Mouse (Mus musculus): ENCODE results near the gene D10Wsu102e. TPM values are rescaled to one million over a fixed set of nuclear protein-coding genes. Genes with fewer than 3 reads are reported as not detected.

D10Wsu102e gene
- polyA plus RNA-seq, 1 experiment from 2014 or later, result 0.80 TPM

DNA sequence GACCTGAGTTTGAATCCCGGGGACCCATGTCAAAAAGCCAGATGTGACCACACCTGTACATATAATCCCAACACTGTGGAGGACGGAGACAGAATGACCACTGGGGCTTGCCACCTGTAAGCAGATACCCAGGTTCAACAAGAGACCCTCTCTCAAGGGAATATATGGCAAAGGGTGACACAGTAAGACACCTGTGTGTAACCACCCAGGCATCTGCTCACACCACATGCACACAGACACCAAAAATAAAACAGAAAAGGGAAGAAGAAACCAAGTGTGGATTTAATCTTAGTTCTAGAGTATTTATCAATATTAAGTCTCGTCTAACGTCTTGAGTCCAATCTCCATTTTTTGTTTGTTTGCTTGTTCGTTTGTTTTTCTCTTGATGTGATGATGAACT lies 28.2 kb upstream of the D10Wsu102e start:
- 96% methylated on average over 5 of the region's 5 CpGs for WGBS

DNA sequence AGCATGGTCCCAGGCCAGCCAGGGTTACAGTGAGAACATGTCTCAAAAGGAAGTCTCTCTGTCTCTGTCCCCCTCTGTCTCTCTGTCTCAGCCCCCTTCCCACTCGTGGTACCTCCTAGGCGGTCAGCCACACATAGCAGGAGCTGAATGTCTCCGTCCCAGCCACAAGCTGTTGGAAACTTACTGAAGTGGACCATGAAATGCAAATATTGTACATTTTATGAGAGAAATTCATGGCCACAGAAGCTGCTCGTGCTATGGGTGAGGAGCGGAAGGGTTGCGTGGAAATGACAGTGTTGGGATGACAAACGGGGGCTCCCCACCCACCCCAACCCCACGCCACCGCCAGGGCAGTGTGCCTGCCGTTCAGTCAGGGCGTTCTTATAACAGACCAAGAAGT lies 27.4 kb upstream of the D10Wsu102e start:
- H3K9me3 ChIP-seq, result no peaks in the 10 kb centered on the region
- no peaks in the 10 kb centered on the region for H3K36me3 ChIP-seq
- no peak overlapping the region for H3K4me2 ChIP-seq
- peaks cover 9% of the 10 kb centered on the region; the same call in 1 of the 2 replicates for H3K4me1 ChIP-seq (replicated peaks)
- no peak overlapping the region for H3K27ac ChIP-seq (replicated peaks)
- 88% methylated on average over 11 of the region's 11 CpGs for WGBS
- H3K27me3 ChIP-seq, result 0 out of 2 replicates have a peak, but pooled peaks cover 6% of the 10 kb centered on the region
- no peak overlapping the region for H3K9ac ChIP-seq
- H3K4me3 ChIP-seq, result no peak overlapping the region
- no peak for ATAC-seq (ENCODE audit: low FRiP score, low read depth)

More for the DNA sequence above, 28.2 kb upstream of the D10Wsu102e start:
- Histone ChIP-seq H3K36me3 (no peaks in the 10 kb centered on the region), H3K9me3 (no peaks in the 10 kb centered on the region), H3K4me2 (no peak overlapping the region), H3K27me3 (0 out of 2 replicates have a peak, but pooled peaks cover 6% of the 10 kb centered on the region), H3K27ac (replicated peaks) (no peak overlapping the region), H3K4me1 (replicated peaks) (peaks cover 9% of the 10 kb centered on the region; the same call in 1 of the 2 replicates), H3K9ac (no peak overlapping the region), H3K4me3 (no peak overlapping the region)
- no peak for ATAC-seq (ENCODE audit: low FRiP score, low read depth)

DNA sequence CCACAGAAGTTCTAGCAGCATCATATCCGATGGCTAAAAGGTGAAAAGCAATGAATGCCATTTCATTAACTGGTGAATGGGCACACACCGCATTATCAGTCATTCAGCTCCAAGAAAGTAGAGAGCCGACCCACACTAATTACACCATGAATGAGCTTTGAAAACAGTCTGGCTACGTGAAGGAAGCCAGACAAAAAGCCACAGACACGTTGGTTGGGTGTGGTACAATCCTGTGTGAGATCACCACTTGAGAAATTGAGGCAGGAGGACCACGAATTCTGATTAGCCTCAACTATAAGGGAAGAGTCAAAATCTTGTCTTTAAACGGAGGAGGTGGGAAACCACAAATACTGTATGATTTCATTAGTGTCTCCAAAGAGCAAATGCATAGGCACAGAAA lies 23.7 kb upstream of the D10Wsu102e start:
- Histone ChIP-seq H3K9ac (no peak overlapping the region), H3K36me3 (no peaks in the 10 kb centered on the region), H3K9me3 (no peaks in the 10 kb centered on the region), H3K4me2 (peak overlapping the region; percentile 66), H3K27ac (replicated peaks) (no peak overlapping the region), H3K4me1 (replicated peaks) (peaks cover 12% of the 10 kb centered on the region; the same call in 1 of the 2 replicates), H3K4me3 (peak overlapping the region; percentile 90), H3K27me3 (0 out of 2 replicates have a peak, but pooled peaks cover 9% of the 10 kb centered on the region)
- no peak for ATAC-seq (ENCODE audit: low FRiP score, low read depth)
- WGBS, result 22% methylated on average over 7 of the region's 7 CpGs

DNA sequence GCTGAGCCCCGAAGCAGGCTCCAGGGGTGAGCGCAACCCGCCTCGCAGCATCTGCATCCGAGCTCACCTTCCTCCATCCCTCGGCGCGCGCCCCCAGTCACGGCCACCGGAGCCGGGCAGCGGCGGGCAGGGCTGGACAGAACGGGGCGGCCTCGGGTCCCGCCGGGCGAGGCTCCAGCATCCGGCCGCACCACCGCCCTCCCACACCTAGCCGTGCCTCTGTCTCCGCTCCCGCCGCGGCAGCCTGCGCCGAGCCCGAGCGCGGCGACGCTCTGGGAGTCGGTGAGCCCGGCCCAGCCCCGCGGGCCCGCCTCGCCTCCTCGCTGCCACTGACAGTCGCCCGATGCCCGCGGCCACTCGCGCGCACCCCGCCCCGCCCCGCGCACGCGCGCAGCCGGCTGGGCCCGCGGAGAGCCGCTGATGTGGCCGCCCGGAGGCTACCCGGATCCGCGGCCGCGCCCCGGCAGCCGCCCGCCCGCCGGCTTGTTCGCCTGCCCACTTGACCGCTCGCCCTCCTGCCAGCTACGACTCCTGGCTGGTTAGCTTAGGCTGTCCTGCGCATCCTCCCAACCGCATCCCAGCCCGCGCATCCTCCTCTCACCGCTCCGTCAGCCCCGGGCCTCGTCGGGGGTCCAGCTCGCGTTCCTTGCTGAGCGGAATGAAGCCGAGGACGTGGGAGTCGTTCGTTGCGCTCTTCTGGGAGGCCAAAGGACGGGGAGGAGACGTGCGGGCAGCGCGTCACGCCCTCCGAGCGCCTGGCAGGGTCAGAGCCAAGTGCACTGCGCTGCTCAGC lies 22.7 kb upstream of the D10Wsu102e start, which contains the start of gene Slc41a2:
TSS of gene Slc41a2 (minus strand) at position 724 of the 793 bp plus-strand sequence.
- Histone ChIP-seq H3K27me3 (0 out of 2 replicates have a peak, but pooled peaks cover 9% of the 10 kb centered on the region), H3K4me3 (peak within 1 kb of the TSS; percentile 90), H3K4me2 (peak within 1 kb of the TSS; percentile 66), H3K36me3 (no peaks in the 10 kb centered on the region), H3K4me1 (replicated peaks) (peaks cover 12% of the 10 kb centered on the region; the same call in 1 of the 2 replicates), H3K27ac (replicated peaks) (peak within 1 kb of the TSS; percentile 88), H3K9me3 (no peaks in the 10 kb centered on the region), H3K9ac (peak within 1 kb of the TSS; percentile 97)
- peak; percentile 94 for ATAC-seq (ENCODE audit: low FRiP score, low read depth)
- under 1% methylated on average over 72 of the region's 102 CpGs for WGBS

DNA sequence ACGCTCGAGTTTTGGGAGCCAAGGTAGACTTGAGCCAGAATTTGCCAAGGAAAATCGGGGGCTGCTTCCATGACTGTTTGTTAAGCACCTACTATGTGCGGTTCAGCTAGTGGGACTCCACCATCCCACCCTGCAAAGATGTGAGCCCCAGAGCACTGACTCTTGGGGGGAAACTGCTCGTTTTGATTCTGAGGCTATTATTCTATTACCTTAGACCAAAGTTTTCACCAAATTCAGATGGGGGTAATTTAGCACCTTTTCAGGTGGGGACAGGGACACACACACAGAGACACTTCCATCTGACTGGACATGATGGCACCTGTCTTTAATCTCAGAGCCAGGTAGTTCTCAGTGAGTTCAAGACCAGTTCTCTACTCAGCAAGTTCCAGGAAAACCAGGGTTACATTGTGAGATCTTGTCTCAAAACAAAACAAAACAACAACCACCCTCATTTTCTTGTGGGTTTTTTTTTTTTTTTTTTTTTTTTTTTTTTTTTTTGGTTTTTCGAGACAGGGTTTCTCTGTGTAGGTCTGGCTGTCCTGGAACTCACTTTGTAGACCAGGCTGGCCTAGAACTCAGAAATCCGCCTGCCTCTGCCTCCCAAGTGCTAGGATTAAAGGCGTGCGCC lies 21.9 kb upstream of the D10Wsu102e start:
- 48% methylated on average over 8 of the region's 9 CpGs for WGBS
- H3K36me3 ChIP-seq, result no peaks in the 10 kb centered on the region

DNA sequence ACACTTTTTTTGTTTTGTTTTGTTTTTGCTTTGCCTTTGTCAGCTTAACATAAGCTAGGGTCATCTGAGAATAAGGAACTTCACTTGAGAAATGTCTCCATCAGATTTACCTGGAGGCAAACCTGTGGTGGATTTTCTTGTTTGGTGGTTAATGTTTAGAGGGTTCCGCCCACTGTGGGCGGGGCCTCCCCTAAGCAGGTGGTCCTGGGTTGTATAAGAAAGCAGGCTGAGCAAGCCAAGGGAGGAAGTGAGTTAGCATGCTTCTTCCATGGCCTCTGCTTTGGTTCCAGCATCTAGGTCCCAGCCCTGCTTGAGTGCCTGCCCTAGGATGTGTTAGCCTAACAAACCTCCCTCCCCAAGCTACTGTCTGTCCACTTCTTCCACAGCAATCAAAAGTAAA lies 18.8 kb upstream of the D10Wsu102e start:
- Histone ChIP-seq H3K4me3 (no peak overlapping the region), H3K27me3 (0 out of 2 replicates have a peak, but pooled peaks cover 3% of the 10 kb centered on the region), H3K4me2 (no peak overlapping the region), H3K9me3 (no peaks in the 10 kb centered on the region), H3K36me3 (no peaks in the 10 kb centered on the region), H3K9ac (no peak overlapping the region), H3K4me1 (replicated peaks) (peaks cover 6% of the 10 kb centered on the region; the same call in 1 of the 2 replicates), H3K27ac (replicated peaks) (no peak overlapping the region)
- ATAC-seq (ENCODE audit: low FRiP score, low read depth), result no peak
- WGBS, result 49% methylated on average over 2 of the region's 2 CpGs

More for the DNA sequence above, 21.9 kb upstream of the D10Wsu102e start:
- H3K4me3 ChIP-seq, result peak overlapping the region; percentile 90
- no peak for ATAC-seq (ENCODE audit: low FRiP score, low read depth)
- H3K4me2 ChIP-seq, result peak overlapping the region; percentile 66
- peak overlapping the region; percentile 97 for H3K9ac ChIP-seq
- H3K4me1 ChIP-seq (replicated peaks), result peaks cover 12% of the 10 kb centered on the region; the same call in 1 of the 2 replicates
- 0 out of 2 replicates have a peak, but pooled peaks cover 9% of the 10 kb centered on the region for H3K27me3 ChIP-seq
- H3K9me3 ChIP-seq, result no peaks in the 10 kb centered on the region
- H3K27ac ChIP-seq (replicated peaks), result peak overlapping the region; percentile 88

DNA sequence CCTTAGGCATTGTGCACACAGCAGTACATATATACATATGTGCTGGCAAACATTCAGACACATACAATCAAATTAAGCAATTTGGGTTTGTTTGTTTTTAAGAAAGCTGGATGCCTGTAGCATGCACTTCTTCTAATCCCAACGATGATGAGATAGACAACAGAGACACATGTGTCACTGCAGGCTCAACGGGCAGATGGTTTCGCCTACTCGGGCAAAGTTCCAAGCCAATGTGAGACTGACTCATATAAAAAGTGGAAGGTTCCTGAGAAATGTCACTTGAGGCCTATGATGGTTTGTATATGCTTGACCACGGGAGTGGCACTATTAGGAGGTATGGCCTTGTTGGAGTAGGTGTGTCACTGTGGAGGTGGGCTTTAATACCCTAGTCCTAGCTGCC lies 16.9 kb upstream of the D10Wsu102e start:
- Histone ChIP-seq H3K9ac (no peak overlapping the region), H3K27me3 (0 out of 2 replicates have a peak, but pooled peaks cover 3% of the 10 kb centered on the region), H3K27ac (replicated peaks) (no peak overlapping the region), H3K36me3 (no peaks in the 10 kb centered on the region), H3K4me2 (no peak overlapping the region), H3K9me3 (no peaks in the 10 kb centered on the region), H3K4me1 (replicated peaks) (no peaks in the 10 kb centered on the region), H3K4me3 (no peak overlapping the region)
- WGBS, result 87% methylated on average over 5 of the region's 5 CpGs
- ATAC-seq (ENCODE audit: low FRiP score, low read depth), result no peak

DNA sequence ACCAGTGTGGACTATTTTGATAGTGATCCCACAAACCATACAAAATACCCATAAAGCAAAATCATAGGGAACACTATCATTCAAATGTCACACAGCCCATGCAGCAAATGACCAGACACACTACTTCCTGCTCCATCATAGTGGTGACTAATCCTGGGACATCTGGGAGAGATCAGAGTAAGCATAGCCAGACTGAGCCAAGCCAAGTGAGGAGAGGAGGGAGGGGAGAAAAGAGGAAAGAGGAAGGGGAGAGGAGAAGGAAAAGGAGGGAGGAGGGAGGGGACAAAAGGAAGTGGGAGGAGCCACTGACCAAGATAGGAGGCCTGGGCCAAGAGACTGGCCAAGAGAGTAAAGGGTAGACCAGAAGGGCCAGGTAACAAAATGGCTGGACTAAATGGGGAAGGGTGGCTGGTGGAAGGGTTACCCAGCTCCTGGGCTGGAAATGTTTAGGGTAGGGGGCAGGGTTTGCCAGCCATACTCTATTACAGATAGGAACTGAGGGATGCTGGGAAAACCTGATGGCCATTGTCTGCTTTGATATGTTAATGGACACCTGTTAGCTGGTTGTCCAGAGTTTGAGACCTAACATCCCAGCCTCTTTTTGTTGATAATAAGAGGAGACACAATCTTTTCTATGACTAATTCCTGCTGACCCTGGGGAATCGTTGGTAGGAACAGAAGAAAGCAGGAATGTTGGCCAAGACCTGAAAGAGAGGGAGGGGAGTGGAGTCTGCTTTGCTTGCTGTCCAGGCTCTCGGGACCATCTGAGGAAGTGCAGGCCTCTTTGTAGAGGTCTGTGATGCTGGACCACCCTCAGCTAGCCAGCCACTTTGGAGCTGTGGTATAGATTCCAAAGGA lies 16.0 kb upstream of the D10Wsu102e start:
- no peaks in the 10 kb centered on the region for H3K27me3 ChIP-seq
- no peaks in the 10 kb centered on the region for H3K36me3 ChIP-seq
- WGBS, result 52% methylated on average over 2 of the region's 2 CpGs
- H3K27ac ChIP-seq (replicated peaks), result no peak overlapping the region
- no peak for ATAC-seq (ENCODE audit: low FRiP score, low read depth)
- no peaks in the 10 kb centered on the region for H3K4me1 ChIP-seq (replicated peaks)
- H3K4me2 ChIP-seq, result no peak overlapping the region
- H3K9ac ChIP-seq, result no peak overlapping the region
- no peak overlapping the region for H3K4me3 ChIP-seq
- H3K9me3 ChIP-seq, result no peaks in the 10 kb centered on the region

DNA sequence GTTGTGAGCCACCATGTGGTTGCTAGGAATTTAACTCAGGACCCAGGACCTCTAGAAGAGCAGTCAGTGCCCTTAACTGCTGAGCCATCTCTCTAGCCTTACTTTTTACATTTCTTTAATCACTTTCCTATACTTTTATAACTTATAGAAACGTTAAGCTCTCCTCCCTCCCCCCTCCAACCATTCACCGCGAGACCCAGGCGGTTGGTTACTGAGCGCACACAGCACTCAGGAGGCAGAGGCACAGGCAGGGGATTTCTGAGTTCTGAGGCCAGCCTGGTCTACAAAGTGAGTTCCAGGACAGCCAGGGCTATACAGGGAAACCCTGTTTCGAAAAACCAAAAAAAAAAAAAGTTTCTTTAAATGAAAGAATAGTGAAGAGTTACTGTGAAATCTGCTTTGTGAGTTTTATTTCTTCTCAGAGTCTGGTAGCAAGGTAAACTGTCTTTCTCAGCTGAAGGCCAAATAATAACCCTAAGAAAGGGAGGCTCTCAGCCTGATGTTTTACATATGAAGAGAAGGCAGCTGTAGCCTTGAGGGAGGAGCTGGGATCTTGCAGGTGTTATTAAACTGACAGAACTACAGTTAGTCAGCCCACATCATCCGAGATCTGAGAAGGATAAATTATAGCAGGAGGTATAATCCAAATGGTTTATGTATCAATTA lies 14.2 kb upstream of the D10Wsu102e start:
- no peaks in the 10 kb centered on the region for H3K4me1 ChIP-seq (replicated peaks)
- no peak overlapping the region for H3K4me3 ChIP-seq
- H3K9ac ChIP-seq, result no peak overlapping the region
- H3K27ac ChIP-seq (replicated peaks), result no peak overlapping the region
- no peaks in the 10 kb centered on the region for H3K9me3 ChIP-seq
- WGBS, result 38% methylated on average over 7 of the region's 7 CpGs
- no peak overlapping the region for H3K4me2 ChIP-seq
- H3K36me3 ChIP-seq, result no peaks in the 10 kb centered on the region
- no peak for ATAC-seq (ENCODE audit: low FRiP score, low read depth)
- H3K27me3 ChIP-seq, result no peaks in the 10 kb centered on the region

DNA sequence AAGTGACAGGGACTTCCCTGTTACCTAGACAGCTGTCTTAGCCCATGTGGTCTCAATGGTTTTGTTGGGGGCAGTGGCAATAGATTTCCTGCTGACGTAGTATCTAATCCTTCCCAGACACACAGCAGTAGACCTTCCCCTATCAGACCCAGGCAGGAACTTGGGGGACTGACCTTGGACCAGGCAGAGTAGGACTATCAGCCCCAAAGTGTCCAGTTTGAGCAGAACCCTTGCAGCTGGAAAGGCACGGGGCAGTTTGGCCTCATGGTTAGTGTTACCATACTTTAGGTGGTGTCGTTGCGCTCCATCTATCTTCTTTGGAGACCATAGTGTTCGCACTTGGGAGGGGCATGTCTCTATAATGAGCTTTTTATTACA lies 13.7 kb upstream of the D10Wsu102e start:
- ATAC-seq (ENCODE audit: low FRiP score, low read depth), result no peak
- Histone ChIP-seq H3K4me2 (no peak overlapping the region), H3K4me1 (replicated peaks) (no peaks in the 10 kb centered on the region), H3K9ac (no peak overlapping the region), H3K9me3 (no peaks in the 10 kb centered on the region), H3K27me3 (no peaks in the 10 kb centered on the region), H3K27ac (replicated peaks) (no peak overlapping the region), H3K4me3 (no peak overlapping the region), H3K36me3 (no peaks in the 10 kb centered on the region)
- 84% methylated on average over 5 of the region's 5 CpGs for WGBS

DNA sequence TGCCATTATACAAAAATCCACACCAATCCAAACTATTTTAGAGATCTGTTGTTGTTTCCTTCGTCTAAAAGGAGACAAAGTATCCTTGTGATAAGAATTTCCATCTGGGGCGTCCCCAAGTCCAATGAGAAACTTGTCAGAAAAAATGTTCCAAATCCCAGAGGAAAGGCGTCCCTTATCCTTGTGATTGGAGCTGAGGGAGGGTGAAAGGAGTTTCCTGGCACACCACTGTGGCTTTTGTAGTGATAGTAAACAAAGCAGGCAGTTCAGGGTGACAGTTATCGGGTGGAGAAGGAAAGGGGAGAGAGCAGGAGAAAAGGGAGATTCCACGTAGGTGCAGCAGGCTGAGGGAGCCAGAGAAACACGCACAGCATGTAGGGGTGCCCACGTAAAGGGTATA lies 12.5 kb upstream of the D10Wsu102e start:
- H3K36me3 ChIP-seq, result no peaks in the 10 kb centered on the region
- no peak overlapping the region for H3K4me3 ChIP-seq
- no peaks in the 10 kb centered on the region for H3K9me3 ChIP-seq
- 25% methylated on average over 7 of the region's 7 CpGs for WGBS
- H3K27ac ChIP-seq (replicated peaks), result no peak overlapping the region
- no peak overlapping the region for H3K4me2 ChIP-seq
- H3K4me1 ChIP-seq (replicated peaks), result no peaks in the 10 kb centered on the region
- ATAC-seq (ENCODE audit: low FRiP score, low read depth), result no peak
- no peaks in the 10 kb centered on the region for H3K27me3 ChIP-seq
- no peak overlapping the region for H3K9ac ChIP-seq
